Mouse (Mus musculus) left cerebral cortex, adult 9 months (tissue): Measurements from ENCODE around the gene Drd3.

Experiments
- DNase-seq, 2 experiments: peaks; one replicate each; pipeline ENCODE4 v3.0.0; 2022; ENCODE audit warnings: low spot score in 2 of 2

The Drd3 gene

DNA sequence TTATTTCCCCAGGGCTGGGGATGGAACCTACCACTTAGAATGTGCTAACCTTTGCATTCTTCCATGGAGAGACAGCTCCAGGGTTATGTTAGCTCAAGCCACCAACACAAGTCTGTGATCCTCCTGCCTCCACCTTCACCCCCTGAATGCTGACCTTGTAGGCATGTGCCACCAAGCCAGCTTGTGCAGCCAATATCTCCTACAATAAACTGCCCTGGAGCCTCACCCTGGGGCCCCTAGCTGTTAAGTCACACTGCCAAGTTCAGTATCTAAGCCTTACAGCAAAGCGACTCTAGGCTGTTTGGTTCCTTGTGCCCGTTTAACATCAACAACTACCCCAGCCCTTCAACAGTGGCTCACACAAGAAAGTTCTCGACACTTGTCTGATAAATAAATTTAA, 47.3 kb downstream of the Drd3 start:
- DNase-seq = no peak

DNA sequence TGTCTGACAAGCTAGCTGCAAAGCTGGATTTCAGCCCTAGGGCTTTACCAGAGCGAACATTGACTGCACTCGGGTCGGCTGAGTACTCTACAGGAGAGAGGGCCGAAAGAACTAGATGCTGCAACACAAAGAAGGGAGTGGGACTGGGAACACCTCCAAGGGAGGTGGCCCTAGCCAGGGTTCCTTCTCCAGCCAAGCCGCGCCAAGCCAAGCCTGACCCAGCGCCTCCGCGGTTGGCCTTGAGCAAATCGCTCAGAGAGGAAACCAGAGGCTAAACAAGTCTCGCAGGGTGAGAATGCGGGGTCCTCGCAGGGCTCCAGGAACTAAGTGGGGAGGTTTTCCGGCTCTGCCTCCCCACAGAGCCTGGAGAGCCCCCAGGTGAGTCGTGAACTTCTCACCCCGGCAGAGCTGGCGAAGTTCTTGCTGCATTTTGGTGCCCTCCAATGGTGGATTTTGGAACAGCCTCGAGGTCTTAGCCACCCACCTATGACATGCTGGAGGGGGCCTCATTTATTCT, 48.0 kb downstream of the Drd3 start:
- DNase-seq = peak in 1 of 2 experiments; percentile 54

DNA sequence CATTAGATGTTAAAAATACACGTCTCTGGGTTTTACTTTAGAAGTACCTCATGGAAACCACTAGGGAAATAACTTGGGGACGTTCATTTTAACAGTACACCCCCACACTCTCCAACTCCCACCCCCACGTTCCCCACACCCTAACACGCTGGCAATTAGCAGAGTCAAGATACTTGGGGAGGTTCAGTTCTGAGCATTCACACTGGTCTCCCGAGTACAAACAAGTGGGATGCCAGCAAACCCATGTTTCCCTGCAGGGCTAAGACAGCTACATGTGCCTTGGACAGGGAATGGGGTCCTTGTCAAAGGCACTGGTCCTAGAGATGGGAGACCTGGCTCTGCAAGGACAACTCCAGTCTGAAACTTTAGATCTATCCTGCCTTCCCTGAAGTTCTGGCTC, 48.6 kb downstream of the Drd3 start:
- DNase-seq = no peak

DNA sequence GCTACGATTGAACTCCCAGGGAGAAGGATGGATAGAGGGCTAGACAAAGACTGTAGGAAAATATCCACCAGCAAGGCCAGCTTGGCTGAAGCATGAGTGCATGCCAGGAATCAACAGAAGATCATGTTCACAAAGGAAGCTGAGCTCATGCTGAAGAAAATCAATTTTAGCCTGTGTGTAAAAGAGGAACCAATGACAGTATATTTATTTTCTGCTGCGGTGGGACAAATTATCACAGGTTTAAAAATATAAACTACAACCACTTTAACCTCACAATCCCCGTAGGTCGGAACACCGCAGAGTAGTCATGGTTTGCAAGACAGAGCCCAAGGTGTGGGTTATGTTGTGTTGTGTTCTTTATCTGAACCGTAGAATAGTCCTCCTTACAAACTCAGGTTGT, 50.5 kb downstream of the Drd3 start:
- no peak for DNase-seq

DNA sequence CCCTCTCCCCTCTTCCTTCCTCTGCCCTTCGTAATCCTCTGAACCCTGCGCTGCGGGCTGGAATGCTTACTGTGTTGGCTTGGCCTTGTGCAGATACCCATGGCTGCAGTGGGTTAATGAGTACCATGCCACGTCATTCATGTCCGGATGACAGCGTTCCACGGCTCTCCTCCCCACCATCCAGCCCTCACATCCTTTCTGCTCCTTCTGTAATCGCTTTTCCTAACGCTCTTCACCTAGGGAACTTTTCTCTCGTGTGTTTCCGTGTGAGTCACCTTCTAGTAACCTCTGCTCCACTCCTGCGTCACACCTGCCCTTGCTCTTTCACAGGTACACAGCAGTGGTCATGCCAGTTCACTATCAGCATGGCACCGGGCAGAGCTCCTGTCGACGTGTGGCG, 53.2 kb downstream of the Drd3 start:
- DNase-seq = no peak

DNA sequence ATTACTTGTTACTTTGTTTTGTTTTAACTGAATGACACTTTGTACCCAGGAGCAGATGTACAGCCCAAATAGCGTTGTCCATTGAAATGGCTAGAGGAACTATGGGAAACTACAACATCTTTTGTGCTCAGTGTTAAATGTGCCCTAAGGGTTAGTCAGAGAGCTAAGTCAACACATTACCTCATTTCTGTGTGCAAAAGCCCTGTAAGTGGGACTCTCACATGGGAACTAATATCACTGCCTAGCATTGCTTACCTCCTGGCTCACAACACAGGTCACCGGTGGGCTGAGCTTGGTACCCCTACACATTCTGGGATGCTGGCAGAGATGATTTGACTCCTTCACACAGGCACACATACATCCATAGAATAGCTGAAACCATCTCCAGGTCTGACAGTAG, 55.6 kb downstream of the Drd3 start:
- no peak for DNase-seq

DNA sequence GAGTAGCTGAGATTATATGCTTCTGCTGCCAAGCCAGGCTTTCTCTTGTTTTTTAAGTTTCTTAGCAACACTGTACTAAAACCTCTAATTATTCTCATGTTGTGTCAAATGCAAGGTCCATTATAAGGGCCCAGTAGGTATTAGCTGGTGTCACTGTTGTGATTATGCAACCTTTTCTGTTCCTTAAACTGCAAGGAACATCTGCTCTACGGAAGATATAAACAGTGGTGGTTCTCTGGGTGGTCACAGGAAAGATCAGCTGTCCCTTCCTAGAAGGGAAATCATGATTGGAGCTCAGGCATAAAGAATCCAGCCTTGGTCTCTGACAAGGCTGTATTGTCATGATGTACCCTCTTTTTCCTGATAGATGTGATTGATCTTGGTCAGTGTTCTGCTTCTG, 57.6 kb downstream of the Drd3 start:
- no peak for DNase-seq

DNA sequence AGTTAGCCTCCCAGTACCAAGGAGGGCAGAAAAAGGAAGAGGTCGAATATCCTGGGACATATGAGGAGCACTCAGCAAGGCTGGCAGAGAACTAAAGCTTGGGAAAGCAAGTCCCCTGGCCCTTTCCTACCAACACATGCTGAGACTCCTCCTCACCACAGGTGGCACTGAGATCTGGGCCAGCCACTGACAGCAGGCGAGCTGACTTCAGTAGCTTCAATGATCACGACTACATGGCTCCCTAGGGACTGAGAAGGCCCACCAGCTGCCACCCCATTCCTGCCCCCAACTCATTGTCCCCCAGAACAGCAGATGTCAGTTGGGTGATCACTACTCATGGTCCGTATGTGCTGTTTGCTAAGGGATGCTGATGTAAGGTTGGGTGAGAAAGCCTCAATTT, 60.8 kb downstream of the Drd3 start:
- no peak for DNase-seq

DNA sequence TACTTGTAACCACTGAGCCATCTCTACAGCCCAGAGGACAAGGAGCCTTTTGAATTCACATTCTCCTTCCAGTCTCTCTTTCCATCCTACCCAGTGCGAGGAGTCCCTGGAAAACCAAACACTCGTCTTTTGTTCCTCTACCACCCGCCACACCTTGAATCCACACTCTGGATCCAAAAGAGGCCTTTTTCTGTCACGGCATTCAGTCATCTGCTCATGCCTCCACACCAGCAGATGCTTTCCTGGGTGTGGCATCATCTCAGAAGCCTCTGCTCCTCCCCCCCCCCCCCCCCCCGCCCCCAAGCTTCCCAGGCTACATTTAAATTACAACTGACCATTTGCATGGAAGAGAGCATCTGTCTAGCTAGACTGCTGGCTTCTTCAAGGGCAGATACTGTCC, 62.5 kb downstream of the Drd3 start:
- DNase-seq = no peak

DNA sequence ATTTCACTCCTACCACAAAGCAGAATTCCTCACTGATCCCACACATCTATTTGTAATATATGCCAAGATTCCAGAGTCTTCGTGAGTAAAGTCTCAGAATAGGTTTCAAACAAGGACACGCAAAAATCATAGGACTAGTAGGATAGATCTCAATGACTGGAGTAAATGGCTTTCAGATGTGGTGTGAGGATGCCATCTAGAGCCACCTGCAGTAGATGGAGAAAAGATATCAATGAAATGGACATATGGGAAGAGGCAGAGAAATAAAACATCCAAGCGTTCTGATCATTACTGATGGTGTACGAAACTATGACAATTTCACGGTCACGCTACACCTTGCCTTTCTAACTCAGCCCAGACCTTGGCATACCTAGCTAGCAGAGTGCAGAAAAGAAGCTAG, 64.6 kb downstream of the Drd3 start:
- DNase-seq = no peak

DNA sequence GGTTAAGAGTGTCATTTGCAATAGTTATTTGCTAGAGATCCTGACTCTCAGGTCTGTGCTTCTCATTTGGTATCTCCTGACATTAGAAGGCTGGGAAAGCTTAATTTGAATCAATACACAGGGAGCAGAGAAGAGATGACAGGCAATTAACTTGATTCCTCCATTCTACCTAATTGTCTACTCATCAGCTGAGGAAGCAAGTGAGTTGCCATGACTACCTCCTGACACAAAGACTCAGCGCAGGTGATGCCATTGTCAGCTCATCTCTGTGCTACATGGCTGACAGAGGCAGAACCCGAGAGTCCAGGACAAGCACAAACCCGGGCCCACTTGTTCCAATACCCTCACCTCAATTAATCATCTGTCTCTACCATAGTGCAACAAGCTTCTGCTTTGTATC, 73.7 kb downstream of the Drd3 start:
- peak in 1 of 2 experiments; percentile 26 for DNase-seq

DNA sequence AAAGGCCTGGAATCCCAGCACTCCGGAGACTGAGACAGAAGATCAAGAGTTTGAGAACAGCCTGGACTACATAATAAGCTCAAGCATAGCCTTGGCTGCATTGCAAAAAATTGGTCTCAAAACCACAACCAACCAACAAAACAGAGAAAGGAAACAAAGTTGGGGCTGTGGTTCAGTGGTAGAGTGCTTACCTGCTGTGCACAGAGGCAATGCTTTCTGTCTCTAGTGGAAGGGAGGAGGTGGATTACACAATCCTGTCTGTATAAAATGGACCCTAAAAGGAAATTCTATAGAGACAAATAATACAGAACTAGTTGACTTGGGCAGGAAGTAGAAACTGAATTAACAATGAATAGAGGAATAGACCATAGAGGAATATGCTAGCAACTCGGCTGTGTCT, 78.1 kb downstream of the Drd3 start:
- no peak for DNase-seq

DNA sequence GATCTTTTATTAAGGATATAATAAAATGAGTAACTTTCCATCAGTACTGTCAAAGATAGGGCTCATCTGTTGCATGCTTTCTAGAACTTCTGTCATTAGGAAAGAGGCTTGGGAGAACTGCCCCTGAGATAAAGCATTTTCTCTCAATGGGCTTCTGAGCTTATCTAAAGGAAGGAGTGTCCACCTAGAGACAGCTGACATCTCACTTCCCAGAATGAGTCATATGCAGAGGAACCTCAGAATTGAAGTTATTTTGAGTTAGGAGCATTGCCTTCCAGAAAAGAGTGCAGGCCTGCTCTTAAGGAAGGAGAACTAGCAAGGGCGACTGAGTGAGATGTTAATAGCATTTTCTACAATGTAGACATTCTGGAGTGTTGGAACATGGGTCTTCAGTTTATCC, 87.4 kb downstream of the Drd3 start:
- no peak for DNase-seq

DNA sequence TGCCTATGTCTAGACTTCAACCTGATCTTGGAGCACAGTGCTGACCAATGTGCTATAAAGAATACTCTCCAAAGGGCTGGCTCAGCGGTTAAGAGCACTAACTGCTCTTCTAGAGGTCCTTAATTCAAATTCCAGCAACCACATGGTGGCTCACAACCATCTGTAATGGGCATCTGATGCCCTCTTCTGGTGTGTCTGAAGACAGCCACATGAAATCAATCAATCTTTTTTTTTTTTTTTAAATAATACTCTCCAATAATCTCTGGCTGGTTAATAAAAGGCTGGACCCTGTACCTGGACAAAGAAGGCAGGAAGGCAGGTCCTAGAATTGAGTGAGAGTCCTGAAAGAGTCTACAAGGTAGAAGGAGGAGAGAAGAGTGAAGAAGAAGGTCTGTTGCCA, 96.0 kb downstream of the Drd3 start:
- no peak for DNase-seq

DNA sequence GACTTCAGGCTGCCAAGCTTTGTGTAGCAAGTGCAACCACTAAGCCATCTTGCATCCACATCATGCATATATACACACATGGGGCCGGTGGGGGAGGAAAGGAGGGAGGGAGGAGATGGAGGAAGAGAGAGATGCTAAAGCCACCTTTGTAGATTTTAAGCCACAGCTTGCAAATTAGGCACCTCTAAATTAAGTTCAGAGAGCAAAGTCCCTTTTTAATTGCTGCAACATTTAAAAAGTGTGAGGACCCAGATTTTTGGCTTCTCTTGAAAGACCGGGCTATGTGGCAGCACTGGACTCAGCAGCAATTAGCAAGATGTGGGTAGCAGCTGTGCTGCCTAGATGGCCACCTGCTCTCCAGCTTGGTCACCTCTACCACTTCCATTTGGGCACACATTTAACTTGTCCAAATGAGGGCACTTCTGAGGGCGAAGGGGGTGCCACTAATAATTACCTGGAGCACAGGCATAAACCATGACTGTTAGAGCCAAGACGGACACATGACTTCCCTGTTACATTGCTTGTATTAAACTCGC, 105.2 kb downstream of the Drd3 start:
- DNase-seq = no peak

DNA sequence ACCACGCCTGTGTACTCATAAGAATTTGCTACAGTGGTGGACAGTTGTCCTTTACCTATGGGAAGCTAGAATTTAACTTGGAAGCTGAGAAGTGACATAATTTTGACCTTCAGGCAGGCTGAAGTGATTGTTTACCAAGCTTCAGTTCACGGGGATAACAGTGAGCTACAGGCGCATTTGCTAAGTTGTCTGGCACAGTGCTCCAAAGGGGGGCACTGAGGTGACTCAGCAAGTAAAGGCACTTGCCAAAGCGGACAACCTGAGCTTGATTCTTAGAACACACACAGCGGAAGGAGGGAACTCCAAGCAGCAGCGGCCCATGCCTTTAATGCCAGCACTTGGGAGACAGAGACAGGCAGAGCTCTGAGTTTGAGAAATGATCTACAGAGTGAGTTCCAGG, 106.8 kb downstream of the Drd3 start:
- DNase-seq = no peak

DNA sequence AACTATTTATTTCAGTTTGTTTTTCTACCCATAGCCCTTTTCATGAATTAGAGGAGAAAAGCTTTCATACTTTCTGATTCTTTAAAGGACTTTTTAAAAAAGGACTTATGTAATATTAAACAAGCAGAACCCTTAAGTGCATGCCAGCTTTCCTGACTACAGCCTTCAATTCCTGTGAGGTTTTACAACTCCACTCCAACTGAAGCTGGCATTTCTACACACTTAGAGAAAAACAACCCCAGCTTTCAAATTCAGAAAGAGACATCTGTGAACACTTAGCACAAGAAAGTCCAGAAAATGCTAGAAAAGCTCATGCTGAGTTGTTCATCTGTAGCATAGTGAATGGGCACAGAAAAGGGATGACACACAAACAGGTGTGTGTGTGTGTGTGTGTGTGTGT, 116.0 kb downstream of the Drd3 start:
- DNase-seq = peak in 1 of 2 experiments; percentile 8

DNA sequence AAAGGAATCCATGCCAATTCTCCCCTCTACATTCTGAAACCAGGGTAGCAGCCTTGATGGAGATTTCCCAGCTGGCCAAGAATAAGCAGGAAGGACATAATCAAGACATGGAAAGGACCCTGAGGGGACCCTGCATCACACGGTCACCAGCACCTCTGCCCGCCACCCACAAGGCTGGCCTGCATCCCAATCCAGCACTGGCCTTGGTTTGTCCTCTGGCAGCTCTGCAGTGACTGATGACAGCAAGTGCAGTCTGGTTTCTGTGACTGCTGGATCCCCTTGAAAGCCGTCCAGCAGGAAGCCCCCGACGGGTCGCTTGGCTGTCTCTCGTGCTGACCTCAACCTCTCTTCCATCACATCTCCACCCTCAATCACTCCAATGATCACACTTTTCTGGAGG, 117.6 kb downstream of the Drd3 start:
- DNase-seq = no peak
